Mouse (Mus musculus) cerebellum, adult 2 months (tissue): Measurements from ENCODE around the gene Tnr.

Source experiments
- CTCF ChIP-seq: fragments of 200-500 bp; IDR thresholded peaks from 2 replicates; pipeline ENCODE4 v1.5.1; 2011; ENCODE audit warnings: low read depth, mild to moderate bottlenecking, control low read depth, low read length, moderate library complexity, borderline replicate concordance; ENCODE audit not compliant: insufficient read depth
- POLR2A ChIP-seq: fragments of 200-500 bp; IDR thresholded peaks from 2 replicates; pipeline ENCODE4 v1.6.1; 2011; ENCODE audit warnings: low read length, control low read depth, borderline replicate concordance; ENCODE audit not compliant: insufficient read depth

DNA sequence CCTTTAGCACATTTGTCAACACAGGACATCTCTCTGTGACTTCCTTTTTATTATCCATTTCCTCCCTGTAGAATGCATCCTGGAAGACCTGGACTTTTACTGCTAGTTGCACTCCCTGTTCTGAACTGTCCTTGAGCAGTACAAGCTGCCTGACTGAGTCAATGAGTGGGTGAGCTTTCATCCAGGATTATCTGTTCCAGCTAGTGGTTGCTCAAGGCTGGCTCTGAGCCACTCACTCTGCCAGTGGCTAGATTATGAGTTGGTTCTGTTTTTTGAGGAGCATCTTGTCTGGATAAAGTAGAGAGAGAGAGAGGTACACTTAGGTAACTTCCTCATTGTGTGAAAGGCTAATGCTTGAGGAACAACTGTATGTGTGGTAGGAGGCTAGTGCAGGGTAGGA is 14.0 kb downstream of the Tnr start:
- TF ChIP-seq CTCF (no peak), POLR2A (no peak)
